Mouse (Mus musculus): ENCODE results near the gene Scml2. TPM values are rescaled to one million over a fixed set of nuclear protein-coding genes. Genes with fewer than 3 reads are reported as not detected.
"Not testable (repeated sequence)": the region's sequence is repeated elsewhere in the genome, so short reads cannot be mapped to it uniquely, and the experiment has no call there.

The Scml2 gene
- not detected in 3 replicates for total RNA-seq (2017)

DNA sequence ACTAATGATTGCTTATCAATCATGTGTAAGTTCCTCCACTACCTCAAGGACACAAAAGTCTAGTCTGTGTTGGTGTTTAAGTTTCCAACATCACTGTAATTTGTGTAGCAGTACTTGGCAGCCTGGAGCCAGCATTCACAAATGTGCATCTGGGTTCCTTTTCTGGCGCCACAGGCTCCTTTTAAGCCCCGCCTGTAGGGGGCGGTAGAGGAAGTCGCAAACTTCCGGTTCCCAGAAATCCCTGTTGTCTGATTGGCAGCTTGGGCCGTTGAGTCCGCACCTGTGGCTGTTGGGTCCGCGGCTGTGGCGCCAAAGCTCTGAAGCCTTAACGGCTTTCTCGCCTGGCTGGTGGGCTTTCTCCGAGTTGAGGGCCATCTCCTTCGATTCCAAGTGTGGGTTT is at the start of gene Scml2:
Gene Scml2 (plus strand): TSS at position 301 of the 400 bp plus-strand sequence.
- not testable (repeated sequence) for ATAC-seq (replicated peaks; ENCODE audit: insufficient number of reproducible peaks, low FRiP score, low TSS enrichment, poor library complexity, severe bottlenecking)

DNA sequence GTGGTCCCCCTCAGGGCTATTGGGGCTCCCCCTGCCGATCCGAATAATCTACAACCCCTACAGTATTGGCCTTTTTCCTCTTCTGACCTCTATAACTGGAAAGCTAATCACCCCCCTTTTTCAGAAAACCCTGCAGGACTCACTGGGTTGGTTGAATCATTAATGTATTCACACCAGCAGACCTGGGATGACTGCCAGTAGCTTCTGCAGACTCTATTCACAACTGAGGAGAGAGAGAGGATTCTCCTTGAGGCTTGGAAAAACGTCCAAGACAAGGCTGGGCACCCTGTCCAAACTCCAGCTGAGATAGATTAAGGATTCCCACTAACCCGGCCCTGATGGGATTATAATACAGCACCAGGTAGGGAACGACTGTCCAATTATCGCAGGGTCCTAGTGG is 41.4 kb upstream of the Scml2 start:
- ATAC-seq (replicated peaks; ENCODE audit: insufficient number of reproducible peaks, low FRiP score, low TSS enrichment, poor library complexity, severe bottlenecking) = not testable (repeated sequence)

DNA sequence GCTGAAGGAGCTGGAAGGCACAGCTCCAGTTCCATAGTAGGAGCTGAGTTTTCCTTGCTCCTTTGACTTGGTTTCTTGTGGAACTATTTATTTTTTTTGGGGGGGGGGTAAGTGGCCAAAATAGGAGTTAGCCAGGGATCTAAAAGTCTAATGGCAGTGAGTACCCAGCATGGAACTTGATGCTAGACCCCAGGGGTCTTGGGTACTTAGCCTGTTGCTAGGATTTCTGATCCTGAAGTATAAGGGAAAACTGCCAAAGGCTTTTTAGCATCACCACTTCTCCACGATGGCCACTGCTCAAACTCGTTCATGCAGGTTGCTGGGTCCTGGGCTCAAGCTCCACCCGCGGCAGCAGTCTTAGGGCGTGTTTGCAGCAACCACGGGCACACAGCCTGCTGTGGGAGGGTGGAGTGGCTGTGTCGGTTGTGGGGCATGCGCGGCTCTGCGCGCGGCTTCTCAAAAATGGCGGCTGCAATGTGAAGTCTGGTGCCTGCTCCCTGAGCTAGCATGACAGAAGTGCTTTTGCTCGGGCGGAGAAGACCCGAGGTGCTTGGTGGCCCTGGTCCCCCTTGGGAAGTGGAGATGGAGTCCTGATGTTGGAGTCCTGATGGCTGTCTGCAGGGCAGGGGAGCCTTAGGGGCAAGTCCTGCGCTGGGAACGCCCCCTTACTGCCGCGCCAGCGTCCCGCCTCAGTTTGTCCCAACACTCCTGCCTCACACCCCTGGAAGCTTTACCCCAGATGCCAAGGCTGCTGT is 45.5 kb downstream of the Scml2 start:
- no peak for ATAC-seq (replicated peaks; ENCODE audit: insufficient number of reproducible peaks, low FRiP score, low TSS enrichment, poor library complexity, severe bottlenecking)

DNA sequence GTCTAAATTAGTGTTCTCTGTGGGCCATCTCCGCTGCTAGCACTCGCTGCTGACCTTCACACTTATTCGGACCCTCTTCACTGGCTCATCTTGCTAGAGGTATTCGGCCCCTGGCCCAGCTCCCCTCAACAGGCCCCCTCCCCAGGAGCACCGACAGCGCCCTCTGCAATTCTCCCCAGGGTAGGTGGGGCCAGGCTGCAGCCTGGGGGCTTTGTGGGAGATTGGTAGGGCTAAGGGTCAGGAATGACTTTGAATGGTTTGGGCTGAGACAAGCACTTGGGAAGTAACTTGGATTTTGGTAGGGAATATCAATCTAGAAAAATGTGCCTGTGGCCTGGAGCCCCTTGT is 46.0 kb downstream of the Scml2 start:
- ATAC-seq (replicated peaks; ENCODE audit: insufficient number of reproducible peaks, low FRiP score, low TSS enrichment, poor library complexity, severe bottlenecking) = no peak

DNA sequence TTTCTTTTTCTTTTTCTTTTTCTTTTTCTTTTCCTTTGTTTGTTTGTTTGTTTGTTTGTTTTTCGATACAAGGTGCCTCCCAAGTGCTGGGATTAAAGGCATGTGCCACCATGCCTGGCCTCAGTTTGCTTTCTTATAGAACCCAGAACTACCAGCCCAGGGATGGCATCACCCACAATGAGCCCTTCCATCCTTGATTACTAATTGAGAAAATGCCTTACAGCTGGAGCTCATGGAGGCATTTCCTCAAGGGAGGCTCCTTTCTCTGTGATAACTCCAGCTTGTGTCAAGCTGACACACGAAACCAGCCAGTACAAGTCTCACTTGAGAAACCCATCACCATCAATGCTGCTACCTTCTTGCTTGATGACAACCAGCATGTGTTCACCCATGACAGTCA is 170.2 kb downstream of the Scml2 start, which contains the start of gene Gm15262:
Gene Gm15262 (plus strand): TSS at position 301 of the 400 bp plus-strand sequence.
- ATAC-seq (replicated peaks; ENCODE audit: insufficient number of reproducible peaks, low FRiP score, low TSS enrichment, poor library complexity, severe bottlenecking) = not testable (repeated sequence)

Other genes with a start within 250 kb of the Scml2 start
- gene Gja6, start 210.1 kb upstream of the Scml2 start, total RNA-seq (2017) = 0.76 TPM in 1 of 3 replicates, not detected in the others
- gene Cdkl5, start 122.5 kb upstream of the Scml2 start, total RNA-seq (2017) = 1.1 to 1.4 TPM in 2 of 3 replicates, not detected in the other
- gene Gm15262, start 170.3 kb downstream of the Scml2 start, total RNA-seq (2017) = not detected in 3 replicates

All from monocyte, adult 5-6 weeks (primary cell).